Mouse (Mus musculus): Measurements from ENCODE around the gene Nsmf.

GRCm38 (mm10) chr2:25085571-25085970 is 31.4 kb downstream of the Nsmf start:
- TF ChIP-seq CTCF (conservative IDR thresholded peaks at IDR 0.05; ENCODE audit: low read length) (no peak), POU5F1 (IDR thresholded peaks at IDR 0.05; ENCODE audit: borderline replicate concordance, low read length) (no peak), NANOG (IDR thresholded peaks at IDR 0.05; ENCODE audit: borderline replicate concordance, low read length) (no peak)

Data from E14TG2a.4 (cell line).